Mouse (Mus musculus): ENCODE results near the gene Ddx3x.
A peak's percentile ranks its signal among the peaks of the same experiment; 100 is the strongest.
"Not testable (repeated sequence)": the region's sequence is repeated elsewhere in the genome, so short reads cannot be mapped to it uniquely, and the experiment has no call there.

Ddx3x gene

GRCm38 (mm10) chrX:13280409-13281328 is at the start of gene Ddx3x:
Gene Ddx3x, plus strand, starts transcription at chrX:13280970.
- peak; percentile 93 to 95 for DNase-seq

GRCm38 (mm10) chrX:13231243-13231642 is 49.5 kb upstream of the Ddx3x start:
- DNase-seq = no peak

GRCm38 (mm10) chrX:13232834-13233233 is 47.9 kb upstream of the Ddx3x start:
- not testable (repeated sequence) for DNase-seq

GRCm38 (mm10) chrX:13233631-13234030 is 47.1 kb upstream of the Ddx3x start:
- DNase-seq = no peak

- DNase-seq = no peak
Observed at GRCm38 (mm10) chrX:13234709-13235108, 46.1 kb upstream of the Ddx3x start.

GRCm38 (mm10) chrX:13236100-13236568 is 44.6 kb upstream of the Ddx3x start:
- DNase-seq = peak in 1 of 2 experiments; percentile 24

GRCm38 (mm10) chrX:13239455-13239854 is 41.3 kb upstream of the Ddx3x start:
- no peak for DNase-seq

GRCm38 (mm10) chrX:13240646-13241425 is 39.9 kb upstream of the Ddx3x start:
- DNase-seq = no peak

GRCm38 (mm10) chrX:13241426-13242319 is 39.1 kb upstream of the Ddx3x start:
- DNase-seq = peak in 1 of 2 experiments; percentile 28

GRCm38 (mm10) chrX:13242320-13243096 is 38.3 kb upstream of the Ddx3x start:
- DNase-seq = peak; percentile 87 to 93

- DNase-seq = peak in 1 of 2 experiments; percentile 41
Observed at GRCm38 (mm10) chrX:13243133-13244123, 37.3 kb upstream of the Ddx3x start.

- DNase-seq = no peak
Observed at GRCm38 (mm10) chrX:13244588-13244987, 36.2 kb upstream of the Ddx3x start.

GRCm38 (mm10) chrX:13245027-13245426 is 35.7 kb upstream of the Ddx3x start:
- peak in 1 of 2 experiments; percentile 48 for DNase-seq

- no peak for DNase-seq
Observed at GRCm38 (mm10) chrX:13251683-13252082, 29.1 kb upstream of the Ddx3x start.

GRCm38 (mm10) chrX:13254273-13254672 is 26.5 kb upstream of the Ddx3x start:
- no peak for DNase-seq

GRCm38 (mm10) chrX:13263356-13263755 is 17.4 kb upstream of the Ddx3x start:
- no peak for DNase-seq

GRCm38 (mm10) chrX:13275519-13276137 is 5.1 kb upstream of the Ddx3x start:
- DNase-seq = no peak

- DNase-seq = no peak
Observed at GRCm38 (mm10) chrX:13278996-13279395, 1.8 kb upstream of the Ddx3x start.

- no peak for DNase-seq
Observed at GRCm38 (mm10) chrX:13280037-13280408, 747 bp upstream of the Ddx3x start.
